Mouse (Mus musculus): ENCODE results near the gene Ppp1r10. TPM values are rescaled to one million over a fixed set of nuclear protein-coding genes. Genes with fewer than 3 reads are reported as not detected.

Gene Ppp1r10
- polyA plus RNA-seq (2015; fragmentation: Nextera tagmentation; extraction: Ambion mirVana): 33.1 and 34.3 TPM in 2 replicates

DNA sequence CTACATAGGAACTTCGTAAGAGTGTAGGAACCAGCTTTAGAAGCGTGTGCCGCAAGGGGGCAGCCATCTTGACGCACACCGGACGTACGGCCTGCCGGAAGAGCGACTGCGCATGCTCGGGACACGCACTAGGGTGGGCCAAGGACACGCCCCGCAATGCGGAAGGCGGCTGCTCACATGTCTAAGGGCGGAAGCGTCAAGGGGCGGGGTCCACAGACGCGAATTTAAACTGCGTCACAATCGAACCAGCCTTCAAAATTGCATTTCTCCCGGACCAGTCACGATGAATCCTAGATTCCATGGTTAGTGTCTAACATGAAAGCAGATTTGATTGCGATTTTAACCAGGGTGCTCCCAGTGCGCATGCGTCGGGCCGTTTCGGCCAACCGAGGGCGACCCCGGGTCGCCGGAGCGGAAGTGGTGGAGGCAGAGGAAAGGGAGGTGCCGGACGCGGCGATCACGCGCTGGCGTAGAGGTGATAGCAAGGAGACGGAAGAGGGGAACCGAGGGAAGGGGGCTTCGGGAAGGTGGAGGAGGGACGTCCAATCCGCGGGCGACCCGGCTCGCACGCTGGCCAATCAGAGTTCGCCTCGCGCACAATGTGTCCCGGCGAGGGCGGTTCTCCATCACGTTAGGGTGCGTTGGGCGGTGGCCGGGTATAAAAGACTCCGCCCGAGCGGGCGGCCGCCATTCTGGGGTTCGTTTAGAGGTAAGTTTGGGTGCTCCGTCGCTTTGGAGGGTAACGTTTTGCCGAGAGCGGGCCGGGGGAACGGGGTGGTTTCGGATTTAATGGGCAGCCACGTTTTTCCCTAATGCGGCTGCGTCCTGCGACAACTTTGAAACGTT is at the start of gene Ppp1r10, which contains the start of gene Mrps18b:
Gene Ppp1r10 (plus strand): TSS at position 138 of the 846 bp plus-strand sequence.
Gene Mrps18b (minus strand): TSS at position 93 of the 846 bp plus-strand sequence.
- Histone ChIP-seq H3K4me3 (replicated peaks; ENCODE audit: low read length) (peak within 1 kb of the TSS; percentile 82), H3K36me3 (ENCODE audit: control insufficient read depth, insufficient read depth, low read length) (peaks cover 18% of the 10 kb centered on the region; the same call in 1 of the 2 replicates), H3K9ac (ENCODE audit: low read length) (peak within 1 kb of the TSS; percentile 95), H3K4me2 (ENCODE audit: low read depth, low read length) (peak within 1 kb of the TSS; percentile 88), H3K4me1 (ENCODE audit: control insufficient read depth, insufficient read depth, low read length) (peaks cover 26% of the 10 kb centered on the region), H3K9me3 (replicated peaks; ENCODE audit: control insufficient read depth, low read length) (no peaks in the 10 kb centered on the region), H3K27me3 (ENCODE audit: control insufficient read depth, insufficient read depth, low read length) (no peaks in the 10 kb centered on the region), H3K27ac (ENCODE audit: low read length) (peak within 1 kb of the TSS; percentile 99)
- WGBS: under 1% methylated on average over 83 of the region's 83 CpGs
- ATAC-seq (ENCODE audit: insufficient read depth, low FRiP score): peak; percentile 96

DNA sequence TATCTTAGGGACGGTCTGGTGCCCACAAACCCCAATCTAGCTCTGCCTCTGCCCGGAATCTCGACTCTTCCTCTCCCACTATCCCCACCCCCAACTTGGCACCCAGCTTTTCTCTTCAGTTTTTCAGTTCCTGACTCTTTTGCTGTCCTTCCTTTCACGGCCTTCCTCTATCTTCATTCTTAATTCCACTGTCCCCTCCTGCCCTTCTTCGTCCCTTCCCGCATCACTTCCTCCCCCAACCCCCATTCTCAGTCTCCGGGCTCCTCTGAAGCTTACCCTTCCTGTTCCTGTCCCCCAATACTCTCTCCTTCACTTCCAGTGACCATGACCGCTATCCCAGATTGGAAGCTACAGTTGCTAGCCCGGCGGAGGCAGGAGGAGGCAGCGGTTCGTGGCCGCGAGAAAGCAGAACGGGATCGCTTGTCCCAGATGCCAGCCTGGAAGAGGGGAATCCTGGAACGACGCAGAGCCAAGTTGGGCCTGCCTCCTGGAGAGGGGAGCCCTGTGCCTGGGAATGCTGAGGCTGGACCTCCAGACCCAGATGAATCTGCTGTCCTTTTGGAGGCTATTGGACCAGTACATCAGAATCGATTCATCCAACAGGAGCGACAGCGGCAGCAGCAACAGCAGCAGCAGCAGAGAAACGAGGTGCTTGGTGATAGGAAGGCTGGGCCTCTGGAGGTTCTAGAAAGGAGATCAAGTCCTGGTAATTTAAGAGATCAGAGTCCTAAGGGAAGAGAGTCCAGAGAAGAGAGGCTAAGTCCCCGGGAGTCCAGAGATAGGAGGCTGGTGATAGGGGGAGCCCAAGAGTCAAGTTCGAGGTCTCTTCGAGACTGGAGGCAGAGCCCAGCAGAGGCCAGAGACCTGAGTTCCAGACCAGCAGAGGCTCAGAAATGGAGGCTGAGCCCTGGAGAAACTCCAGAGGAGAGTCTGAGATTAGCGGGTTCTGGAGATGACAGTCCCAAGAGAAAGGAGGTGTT is 49.0 kb upstream of the Ppp1r10 start:
- no peak for ATAC-seq (ENCODE audit: insufficient read depth, low FRiP score)
- WGBS: 14% methylated on average over 26 of the region's 26 CpGs
- H3K36me3 ChIP-seq (ENCODE audit: control insufficient read depth, insufficient read depth, low read length): peaks cover 6% of the 10 kb centered on the region; the same call in 1 of the 2 replicates
- peak overlapping the region; percentile 90 for H3K4me2 ChIP-seq (ENCODE audit: low read depth, low read length)
- H3K27me3 ChIP-seq (ENCODE audit: control insufficient read depth, insufficient read depth, low read length): no peaks in the 10 kb centered on the region
- H3K4me1 ChIP-seq (ENCODE audit: control insufficient read depth, insufficient read depth, low read length): peaks cover 49% of the 10 kb centered on the region
- peaks cover 5% of the 10 kb centered on the region; the same call in 1 of the 2 replicates for H3K9me3 ChIP-seq (replicated peaks; ENCODE audit: control insufficient read depth, low read length)
- peak overlapping the region; percentile 74 for H3K4me3 ChIP-seq (replicated peaks; ENCODE audit: low read length)
- H3K9ac ChIP-seq (ENCODE audit: low read length): peak overlapping the region; percentile 85
- peak overlapping the region; percentile 99 for H3K27ac ChIP-seq (ENCODE audit: low read length)

DNA sequence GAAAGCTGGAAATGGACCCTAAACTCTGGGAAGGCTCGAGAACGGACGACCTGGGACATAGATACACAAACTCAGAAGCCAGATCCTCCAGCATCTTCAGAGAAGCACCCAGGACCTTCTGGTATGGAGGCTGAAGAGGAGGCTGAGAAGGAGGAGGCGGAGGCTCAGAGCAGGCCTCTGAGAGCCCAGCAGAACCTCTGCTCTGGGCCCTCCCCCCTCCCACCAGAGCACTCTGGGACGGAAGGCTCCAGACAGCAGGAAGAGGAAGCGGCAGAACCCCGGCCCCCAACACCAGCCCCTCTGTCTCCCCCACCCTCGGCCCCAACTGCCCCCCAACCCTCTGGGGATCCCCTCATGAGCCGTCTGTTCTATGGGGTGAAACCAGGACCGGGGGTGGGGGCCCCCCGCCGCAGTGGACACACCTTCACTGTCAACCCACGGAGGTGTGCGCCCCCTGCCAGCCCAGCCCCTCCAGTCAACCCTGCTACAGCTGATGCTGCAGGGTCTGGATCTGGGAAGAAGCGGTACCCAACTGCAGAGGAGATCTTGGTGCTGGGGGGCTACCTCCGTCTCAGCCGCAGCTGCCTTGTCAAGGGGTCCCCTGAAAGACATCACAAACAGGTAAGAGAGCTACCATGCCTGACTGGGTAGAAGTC is 47.9 kb upstream of the Ppp1r10 start:
- peak overlapping the region; percentile 90 for H3K4me2 ChIP-seq (ENCODE audit: low read depth, low read length)
- H3K9me3 ChIP-seq (replicated peaks; ENCODE audit: control insufficient read depth, low read length): peaks cover 5% of the 10 kb centered on the region; the same call in 1 of the 2 replicates
- peaks cover 54% of the 10 kb centered on the region for H3K4me1 ChIP-seq (ENCODE audit: control insufficient read depth, insufficient read depth, low read length)
- H3K27ac ChIP-seq (ENCODE audit: low read length): peak overlapping the region; percentile 99
- no peak for ATAC-seq (ENCODE audit: insufficient read depth, low FRiP score)
- H3K9ac ChIP-seq (ENCODE audit: low read length): peak overlapping the region; percentile 85
- 24% methylated on average over 14 of the region's 17 CpGs for WGBS
- no peaks in the 10 kb centered on the region for H3K27me3 ChIP-seq (ENCODE audit: control insufficient read depth, insufficient read depth, low read length)
- H3K36me3 ChIP-seq (ENCODE audit: control insufficient read depth, insufficient read depth, low read length): peaks cover 6% of the 10 kb centered on the region; the same call in 1 of the 2 replicates
- peak overlapping the region; percentile 74 for H3K4me3 ChIP-seq (replicated peaks; ENCODE audit: low read length)

DNA sequence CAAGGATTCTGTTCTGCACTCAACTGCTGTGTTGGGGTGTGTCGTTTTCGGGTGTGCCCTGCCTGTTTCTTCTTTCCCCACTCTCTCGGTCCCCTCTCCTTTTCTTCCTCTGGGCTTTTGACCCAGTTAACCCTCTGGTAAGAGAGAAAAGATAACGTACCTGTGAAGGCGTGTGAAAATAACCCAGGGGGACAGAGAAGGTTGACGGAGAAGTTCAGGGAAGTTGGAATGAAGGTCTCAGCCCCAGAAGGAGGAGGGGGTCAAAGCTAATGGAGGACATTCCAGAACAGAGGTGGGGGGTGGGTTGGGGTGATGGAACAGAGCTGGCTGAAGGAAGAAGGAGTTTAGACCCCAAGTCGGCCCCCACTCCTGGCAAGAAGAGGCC is 47.3 kb upstream of the Ppp1r10 start:
- H3K4me3 ChIP-seq (replicated peaks; ENCODE audit: low read length): peak overlapping the region; percentile 74
- H3K27ac ChIP-seq (ENCODE audit: low read length): peak overlapping the region; percentile 99
- H3K36me3 ChIP-seq (ENCODE audit: control insufficient read depth, insufficient read depth, low read length): peaks cover 6% of the 10 kb centered on the region; the same call in 1 of the 2 replicates
- peak overlapping the region; percentile 90 for H3K4me2 ChIP-seq (ENCODE audit: low read depth, low read length)
- H3K27me3 ChIP-seq (ENCODE audit: control insufficient read depth, insufficient read depth, low read length): no peaks in the 10 kb centered on the region
- peaks cover 54% of the 10 kb centered on the region for H3K4me1 ChIP-seq (ENCODE audit: control insufficient read depth, insufficient read depth, low read length)
- H3K9ac ChIP-seq (ENCODE audit: low read length): peak overlapping the region; percentile 85
- WGBS: 4% methylated on average over 7 of the region's 7 CpGs
- no peak for ATAC-seq (ENCODE audit: insufficient read depth, low FRiP score)
- peaks cover 5% of the 10 kb centered on the region; the same call in 1 of the 2 replicates for H3K9me3 ChIP-seq (replicated peaks; ENCODE audit: control insufficient read depth, low read length)

DNA sequence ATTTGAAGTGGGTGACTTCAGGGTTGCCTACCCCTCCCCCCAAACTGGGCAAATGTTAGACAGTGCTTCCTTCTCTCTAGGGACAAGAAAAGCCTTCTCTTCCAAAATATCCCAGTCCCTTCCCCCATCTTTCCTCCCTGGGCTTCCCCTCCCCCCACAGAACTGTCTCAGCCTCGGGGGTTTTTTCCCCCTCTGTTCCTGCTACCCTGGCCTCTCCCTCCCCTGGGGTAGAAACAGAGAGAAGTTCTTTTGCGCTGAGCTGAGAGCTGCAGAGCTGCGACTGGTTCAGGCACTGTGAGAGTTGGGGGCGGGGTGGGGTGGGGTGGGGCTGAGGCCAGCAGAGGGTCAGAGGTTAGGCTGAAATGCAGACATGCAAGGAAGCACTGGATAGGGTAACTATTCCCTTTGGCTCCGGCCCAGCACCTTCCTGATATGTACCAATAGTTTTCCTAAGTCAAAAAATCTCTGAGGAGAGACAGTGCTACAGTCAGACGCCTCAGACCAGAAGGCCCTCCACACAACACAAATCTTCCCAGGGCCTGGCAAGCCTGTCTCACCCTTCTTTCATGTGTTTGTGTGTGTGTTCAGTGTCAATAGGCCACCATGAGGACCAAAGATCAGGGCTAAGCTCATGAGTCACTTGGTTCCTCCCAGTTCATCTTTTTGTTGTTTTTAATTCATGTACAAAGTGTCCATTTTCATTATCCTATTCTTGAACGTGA is 46.7 kb upstream of the Ppp1r10 start:
- Histone ChIP-seq H3K27me3 (ENCODE audit: control insufficient read depth, insufficient read depth, low read length) (no peaks in the 10 kb centered on the region), H3K9me3 (replicated peaks; ENCODE audit: control insufficient read depth, low read length) (peaks cover 5% of the 10 kb centered on the region; the same call in 1 of the 2 replicates), H3K27ac (ENCODE audit: low read length) (peak overlapping the region; percentile 99), H3K4me3 (replicated peaks; ENCODE audit: low read length) (peak overlapping the region; percentile 74), H3K9ac (ENCODE audit: low read length) (peak overlapping the region; percentile 85), H3K36me3 (ENCODE audit: control insufficient read depth, insufficient read depth, low read length) (peaks cover 6% of the 10 kb centered on the region; the same call in 1 of the 2 replicates), H3K4me2 (ENCODE audit: low read depth, low read length) (peak overlapping the region; percentile 90), H3K4me1 (ENCODE audit: control insufficient read depth, insufficient read depth, low read length) (peaks cover 54% of the 10 kb centered on the region)
- 2% methylated on average over 7 of the region's 7 CpGs for WGBS
- ATAC-seq (ENCODE audit: insufficient read depth, low FRiP score): no peak

DNA sequence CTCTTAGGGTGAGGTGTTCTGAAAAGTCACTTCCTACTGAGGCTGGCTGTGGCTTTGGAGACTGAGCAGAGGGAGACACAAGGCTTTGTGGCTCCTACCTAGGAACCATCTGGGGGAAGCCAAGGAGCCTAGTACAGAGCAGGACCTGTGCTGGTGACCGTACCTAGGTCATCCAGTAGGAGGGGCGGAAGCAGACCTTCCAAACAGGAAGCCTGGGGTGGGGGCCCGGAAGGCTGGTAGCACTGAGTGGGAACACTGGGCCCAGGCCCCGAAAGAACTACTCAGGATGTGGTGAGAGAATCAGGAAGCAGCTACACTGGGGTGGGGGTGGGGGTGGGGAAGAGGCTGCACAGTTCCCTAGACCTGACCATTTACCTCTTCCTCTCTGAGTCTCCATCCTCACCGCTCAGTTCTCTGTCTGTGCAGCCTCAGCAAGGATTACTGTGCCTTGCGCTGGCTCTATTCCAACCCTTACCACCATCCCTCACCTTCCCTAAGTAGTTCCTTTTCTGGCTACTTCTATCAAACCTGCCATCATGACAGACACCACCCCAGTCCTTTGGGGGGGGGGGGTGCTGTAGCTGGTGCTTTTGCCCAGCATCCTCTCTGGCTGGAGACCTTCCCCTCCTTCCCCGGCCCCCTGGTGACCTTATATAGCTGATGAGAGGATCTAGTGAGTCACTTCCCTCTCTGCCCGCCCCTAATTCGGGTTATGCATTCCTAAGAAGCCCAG is 45.9 kb upstream of the Ppp1r10 start:
- H3K27ac ChIP-seq (ENCODE audit: low read length): peak overlapping the region; percentile 99
- peak overlapping the region; percentile 90 for H3K4me2 ChIP-seq (ENCODE audit: low read depth, low read length)
- H3K36me3 ChIP-seq (ENCODE audit: control insufficient read depth, insufficient read depth, low read length): peaks cover 6% of the 10 kb centered on the region; the same call in 1 of the 2 replicates
- peaks cover 5% of the 10 kb centered on the region; the same call in 1 of the 2 replicates for H3K9me3 ChIP-seq (replicated peaks; ENCODE audit: control insufficient read depth, low read length)
- H3K4me1 ChIP-seq (ENCODE audit: control insufficient read depth, insufficient read depth, low read length): peaks cover 47% of the 10 kb centered on the region
- WGBS: 46% methylated on average over 9 of the region's 9 CpGs
- peak overlapping the region; percentile 85 for H3K9ac ChIP-seq (ENCODE audit: low read length)
- peak overlapping the region; percentile 74 for H3K4me3 ChIP-seq (replicated peaks; ENCODE audit: low read length)
- ATAC-seq (ENCODE audit: insufficient read depth, low FRiP score): peak; percentile 23; the same call in 1 of the 2 replicates
- no peaks in the 10 kb centered on the region for H3K27me3 ChIP-seq (ENCODE audit: control insufficient read depth, insufficient read depth, low read length)

DNA sequence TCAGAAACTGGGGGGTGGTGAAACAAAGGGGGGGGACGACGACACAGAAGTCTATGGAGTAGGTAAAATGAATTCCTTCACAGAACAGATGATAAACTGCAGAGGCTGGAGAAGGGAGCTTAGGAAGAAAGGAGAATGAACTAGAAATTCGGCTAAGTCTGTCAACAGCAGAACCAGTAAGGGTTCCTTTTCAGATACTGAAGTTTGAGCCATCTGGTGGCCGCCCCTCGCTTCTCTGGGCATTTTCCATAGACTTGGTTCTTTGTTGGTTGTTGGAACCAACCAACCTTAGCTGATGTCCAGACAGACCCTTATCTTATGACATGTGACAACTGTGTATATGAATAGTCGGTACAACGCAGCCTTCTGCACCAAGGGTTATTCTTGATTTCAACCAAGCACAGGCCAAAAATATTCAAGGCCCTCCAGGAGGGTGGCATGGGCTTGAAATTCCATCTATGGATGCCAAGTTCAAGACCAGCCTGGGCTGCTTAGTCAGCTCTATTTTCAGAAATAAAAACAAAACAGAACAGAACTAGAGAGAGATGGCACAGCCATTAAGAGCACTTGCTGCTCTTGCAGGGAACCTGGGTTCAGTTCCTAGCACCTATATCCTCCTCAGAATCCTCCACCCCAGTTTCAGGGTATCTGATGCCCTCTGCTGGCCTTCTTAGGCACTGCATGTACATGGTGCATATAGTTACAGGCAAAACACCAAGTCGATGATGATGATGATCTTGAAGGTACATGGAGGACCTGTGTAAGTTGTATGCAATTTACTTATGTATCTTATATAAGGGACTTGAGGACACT is 45.1 kb upstream of the Ppp1r10 start:
- Histone ChIP-seq H3K4me2 (ENCODE audit: low read depth, low read length) (peak overlapping the region; percentile 90), H3K27me3 (ENCODE audit: control insufficient read depth, insufficient read depth, low read length) (no peaks in the 10 kb centered on the region), H3K9ac (ENCODE audit: low read length) (peak overlapping the region; percentile 85; the same call in 1 of the 2 replicates), H3K27ac (ENCODE audit: low read length) (peak overlapping the region; percentile 99), H3K36me3 (ENCODE audit: control insufficient read depth, insufficient read depth, low read length) (peaks cover 6% of the 10 kb centered on the region; the same call in 1 of the 2 replicates), H3K4me3 (replicated peaks; ENCODE audit: low read length) (peak overlapping the region; percentile 74), H3K4me1 (ENCODE audit: control insufficient read depth, insufficient read depth, low read length) (peaks cover 47% of the 10 kb centered on the region), H3K9me3 (replicated peaks; ENCODE audit: control insufficient read depth, low read length) (peaks cover 5% of the 10 kb centered on the region; the same call in 1 of the 2 replicates)
- no peak for ATAC-seq (ENCODE audit: insufficient read depth, low FRiP score)
- 71% methylated on average over 8 of the region's 8 CpGs for WGBS

Data from stomach, embryonic 16.5 days (tissue).